Mouse (Mus musculus) neutrophil, adult 5-6 weeks (primary cell): ENCODE measurements around the gene Sel1l3. TPM values are rescaled to one million over a fixed set of nuclear protein-coding genes. Genes with fewer than 3 reads are reported as not detected.

Experiments used
- ATAC-seq: fragments of 151-379, 151-347 bp; 2 replicates; pipeline ENCODE4 v1.8.0; 2017; ENCODE audit warnings: mild to moderate bottlenecking, moderate TSS enrichment; ENCODE audit not compliant: insufficient number of reproducible peaks, poor library complexity, low FRiP score, severe bottlenecking; ENCODE audit errors: extremely low read depth
- total RNA-seq: library from RNA; stranded (forward); fragments of 200-1000 nt; gene quantifications from 2 replicates; pipeline ENCODE4 v1.2.3, GENCODE M21; 2017

The Sel1l3 gene
- total RNA-seq, 1 experiment from 2014 or later: 0.23 TPM

GRCm38 (mm10) chr5:53112942-53113341, 100.8 kb downstream of the Sel1l3 start:
- ATAC-seq: no peak

- no peak for ATAC-seq
Measured at GRCm38 (mm10) chr5:53111036-53111435, 102.7 kb downstream of the Sel1l3 start.

- no peak for ATAC-seq
Measured at GRCm38 (mm10) chr5:53110225-53110624, 103.5 kb downstream of the Sel1l3 start.

- no peak for ATAC-seq
Measured at GRCm38 (mm10) chr5:53108668-53109067, 105.1 kb downstream of the Sel1l3 start.

GRCm38 (mm10) chr5:53108026-53108425, 105.7 kb downstream of the Sel1l3 start:
- ATAC-seq: no peak

GRCm38 (mm10) chr5:53106731-53107130, 107.0 kb downstream of the Sel1l3 start:
- ATAC-seq: no peak

GRCm38 (mm10) chr5:53106125-53106524, 107.6 kb downstream of the Sel1l3 start:
- no peak for ATAC-seq

- ATAC-seq: no peak
Measured at GRCm38 (mm10) chr5:53105716-53106115, 108.0 kb downstream of the Sel1l3 start.

- no peak for ATAC-seq
Measured at GRCm38 (mm10) chr5:53104177-53104855, 109.4 kb downstream of the Sel1l3 start.

GRCm38 (mm10) chr5:53101848-53102473, 111.8 kb downstream of the Sel1l3 start:
- no peak for ATAC-seq

- ATAC-seq: no peak
Measured at GRCm38 (mm10) chr5:53091331-53091730, 122.4 kb downstream of the Sel1l3 start.

GRCm38 (mm10) chr5:53087452-53087851, 126.3 kb downstream of the Sel1l3 start:
- ATAC-seq: no peak

- ATAC-seq: no peak
Measured at GRCm38 (mm10) chr5:53078453-53078852, 135.3 kb downstream of the Sel1l3 start.

- no peak for ATAC-seq
Measured at GRCm38 (mm10) chr5:53074553-53074952, 139.2 kb downstream of the Sel1l3 start.

- ATAC-seq: no peak
Measured at GRCm38 (mm10) chr5:53061532-53062130, 152.1 kb downstream of the Sel1l3 start.

Other genes starting within 250 kb of the Sel1l3 start
- 0.23 and 0.25 TPM in 2 replicates for gene Slc34a2, start 175.8 kb downstream of the Sel1l3 start, total RNA-seq
- gene Smim20, start 53.2 kb upstream of the Sel1l3 start, total RNA-seq: 31.4 and 35.5 TPM in 2 replicates